Mouse (Mus musculus) right cerebral cortex, postnatal 14 days (tissue): ENCODE results near the gene Slc17a2.

Experiments
- DNase-seq: peaks from one replicate; pipeline ENCODE4 v3.0.0; 2022

The Slc17a2 gene

GRCm38 (mm10) chr13:23799405-23799804 is 7.4 kb upstream of the Slc17a2 start:
- DNase-seq: no peak

GRCm38 (mm10) chr13:23804532-23804931 is 2.3 kb upstream of the Slc17a2 start:
- no peak for DNase-seq

- no peak for DNase-seq
Observed at GRCm38 (mm10) chr13:23816148-23816547, 9.4 kb downstream of the Slc17a2 start.

GRCm38 (mm10) chr13:23820179-23820940 is 13.6 kb downstream of the Slc17a2 start:
- no peak for DNase-seq

- no peak for DNase-seq
Observed at GRCm38 (mm10) chr13:23822213-23822612, 15.4 kb downstream of the Slc17a2 start.

GRCm38 (mm10) chr13:23826606-23827005 is 19.8 kb downstream of the Slc17a2 start:
- DNase-seq: no peak

GRCm38 (mm10) chr13:23833053-23833452 is 26.3 kb downstream of the Slc17a2 start:
- DNase-seq: peak; percentile 41

GRCm38 (mm10) chr13:23834836-23835235 is 28.0 kb downstream of the Slc17a2 start:
- DNase-seq: no peak

GRCm38 (mm10) chr13:23836630-23837029 is 29.8 kb downstream of the Slc17a2 start:
- no peak for DNase-seq

- no peak for DNase-seq
Observed at GRCm38 (mm10) chr13:23839308-23839707, 32.5 kb downstream of the Slc17a2 start, which contains the start of gene Slc17a3. Gene Slc17a3 (plus strand): TSS chr13:23839434.

- no peak for DNase-seq
Observed at GRCm38 (mm10) chr13:23845851-23846250, 39.1 kb downstream of the Slc17a2 start.

GRCm38 (mm10) chr13:23849299-23849698 is 42.5 kb downstream of the Slc17a2 start:
- no peak for DNase-seq

- no peak for DNase-seq
Observed at GRCm38 (mm10) chr13:23856401-23856800, 49.6 kb downstream of the Slc17a2 start.

GRCm38 (mm10) chr13:23861815-23862214 is 55.0 kb downstream of the Slc17a2 start:
- no peak for DNase-seq

GRCm38 (mm10) chr13:23864711-23865110 is 57.9 kb downstream of the Slc17a2 start:
- no peak for DNase-seq

- no peak for DNase-seq
Observed at GRCm38 (mm10) chr13:23866086-23866710, 59.4 kb downstream of the Slc17a2 start.

- no peak for DNase-seq
Observed at GRCm38 (mm10) chr13:23867000-23867399, 60.2 kb downstream of the Slc17a2 start.

- no peak for DNase-seq
Observed at GRCm38 (mm10) chr13:23867405-23867804, 60.6 kb downstream of the Slc17a2 start, which contains the start of gene Slc17a1. Gene Slc17a1 (plus strand): TSS chr13:23867750.

GRCm38 (mm10) chr13:23868790-23869533 is 62.2 kb downstream of the Slc17a2 start:
- DNase-seq: no peak

GRCm38 (mm10) chr13:23869996-23870395 is 63.2 kb downstream of the Slc17a2 start:
- no peak for DNase-seq

- DNase-seq: no peak
Observed at GRCm38 (mm10) chr13:23873141-23873540, 66.3 kb downstream of the Slc17a2 start.
